Mouse (Mus musculus): Measurements from ENCODE around the gene Surf1.

Gene Surf1

DNA sequence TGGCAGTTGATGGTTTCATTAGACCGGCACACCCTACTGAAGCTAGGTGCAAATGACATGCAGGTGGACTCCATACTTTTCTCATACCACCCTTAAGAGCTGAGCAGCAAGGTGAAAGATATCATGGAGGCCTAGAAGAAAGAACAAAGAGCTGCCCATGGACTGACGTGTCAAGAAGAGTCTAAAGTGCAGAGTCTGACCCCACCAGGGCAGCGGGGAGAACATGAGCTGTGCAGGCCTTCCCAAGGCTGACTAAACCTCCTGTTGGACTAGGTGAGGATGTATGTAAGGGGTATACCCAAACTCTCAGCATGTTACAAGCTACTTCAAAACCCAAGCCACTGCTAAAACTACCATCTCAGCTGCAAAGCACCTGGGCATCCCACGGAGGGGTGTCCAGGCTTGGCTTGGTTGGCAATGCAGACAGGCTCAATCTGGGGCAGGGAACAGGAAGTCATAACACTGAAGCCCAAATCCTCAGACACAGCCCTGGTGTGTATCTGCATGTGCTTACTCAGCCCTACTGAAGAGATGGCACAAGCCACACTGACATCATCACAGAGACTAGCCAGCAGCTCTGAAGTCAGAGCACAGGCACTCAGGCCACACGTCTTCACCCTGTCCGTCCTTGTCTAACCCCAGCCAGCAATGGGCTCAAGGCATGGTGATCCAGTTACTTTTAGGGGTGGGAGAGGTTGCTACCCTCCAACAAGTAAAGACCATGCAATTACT is 11.6 kb upstream of the Surf1 start:
- no peak for DNase-seq (ENCODE audit: low read depth, low spot score)

DNA sequence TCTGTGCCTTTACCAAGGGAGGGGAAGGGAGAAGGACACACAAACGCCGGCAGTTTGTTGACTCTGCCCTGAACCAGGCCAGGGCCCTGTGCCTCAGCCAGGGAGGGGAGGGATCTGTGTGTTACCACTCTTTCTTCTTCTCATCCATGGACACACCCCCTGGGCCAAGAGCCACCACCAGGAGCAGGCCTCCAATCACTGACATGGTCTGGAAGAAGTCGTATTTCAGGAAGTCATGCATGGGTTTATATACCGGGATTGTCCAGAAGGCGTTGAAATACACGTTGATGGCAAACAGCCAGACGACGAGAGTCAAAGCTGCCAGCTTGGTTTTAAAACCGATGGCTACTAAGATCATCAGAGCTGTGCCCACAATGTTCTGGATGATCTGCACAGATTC is 5.5 kb upstream of the Surf1 start:
- no peak for DNase-seq (ENCODE audit: low read depth, low spot score)

DNA sequence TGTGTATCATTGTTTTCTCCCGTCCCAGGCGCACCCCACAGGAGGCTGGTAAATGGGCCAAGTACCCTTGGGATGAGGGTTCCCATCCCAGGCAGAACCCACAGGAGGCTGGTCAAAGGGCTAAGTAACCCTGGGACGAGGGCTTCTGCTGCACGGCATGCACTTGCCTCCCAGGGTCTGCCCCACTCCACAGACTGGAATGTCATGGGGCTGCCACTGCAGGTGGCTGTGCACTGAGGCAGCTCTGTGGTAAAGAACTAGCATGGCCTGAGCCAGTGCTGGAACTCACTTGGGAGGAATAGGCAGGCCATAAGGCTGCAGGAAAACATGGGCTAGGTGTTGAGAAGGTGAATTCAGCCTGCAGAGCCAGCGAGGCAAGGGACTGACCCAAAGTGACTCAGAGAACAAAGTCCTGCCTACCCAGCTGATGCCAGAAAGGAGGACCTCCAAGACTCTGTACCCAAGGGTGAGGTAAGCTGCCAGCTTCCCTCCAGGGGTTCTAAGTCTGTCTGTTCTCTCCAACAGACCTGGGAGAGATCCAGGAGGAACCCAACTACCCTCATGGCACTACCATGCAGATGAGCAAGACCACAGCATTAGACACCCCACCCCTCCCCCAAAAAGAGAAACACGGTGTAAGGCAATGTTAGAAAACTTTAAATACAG is 4.0 kb upstream of the Surf1 start:
- DNase-seq (ENCODE audit: low read depth, low spot score): no peak

DNA sequence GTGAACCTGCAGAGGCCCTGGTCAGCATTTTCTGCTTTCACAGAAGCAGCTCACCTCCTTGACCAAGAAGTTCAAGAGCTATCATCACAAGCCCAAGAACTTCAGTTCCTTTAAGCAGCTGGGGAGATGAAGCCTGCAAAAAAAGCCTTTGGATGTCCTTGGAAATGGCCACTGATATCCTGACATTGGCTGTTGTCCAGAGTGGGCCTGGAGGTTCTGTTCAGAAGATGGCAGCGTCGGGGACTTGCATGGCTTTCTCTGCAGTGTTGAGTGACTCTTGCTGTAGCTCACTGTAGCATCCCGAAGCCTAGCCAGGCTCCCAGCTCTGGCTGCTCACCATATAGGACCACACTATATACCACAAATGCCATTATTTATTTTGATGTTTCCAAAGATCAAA is 3.4 kb upstream of the Surf1 start:
- DNase-seq (ENCODE audit: low read depth, low spot score): no peak

DNA sequence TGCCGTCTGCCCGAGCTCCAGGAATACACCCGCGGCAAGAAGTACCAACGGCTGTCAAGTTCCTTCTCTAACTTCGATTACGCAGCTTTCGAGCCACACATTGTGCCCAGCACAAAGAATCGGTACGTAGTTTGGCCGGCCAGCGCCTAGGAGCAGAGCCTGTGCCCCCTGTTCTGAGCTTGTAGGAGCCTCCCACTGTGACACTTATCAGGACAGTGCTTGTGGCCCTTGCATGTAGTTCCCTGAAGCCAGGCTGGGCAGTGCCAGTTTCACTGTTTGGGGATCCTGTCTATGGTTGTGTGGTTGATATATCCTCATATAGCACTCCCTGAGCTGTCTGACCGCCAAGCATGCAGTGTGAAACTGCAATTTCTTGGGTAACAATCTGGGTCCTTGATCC is 408 bp upstream of the Surf1 start:
- no peak for DNase-seq (ENCODE audit: low read depth, low spot score)

DNA sequence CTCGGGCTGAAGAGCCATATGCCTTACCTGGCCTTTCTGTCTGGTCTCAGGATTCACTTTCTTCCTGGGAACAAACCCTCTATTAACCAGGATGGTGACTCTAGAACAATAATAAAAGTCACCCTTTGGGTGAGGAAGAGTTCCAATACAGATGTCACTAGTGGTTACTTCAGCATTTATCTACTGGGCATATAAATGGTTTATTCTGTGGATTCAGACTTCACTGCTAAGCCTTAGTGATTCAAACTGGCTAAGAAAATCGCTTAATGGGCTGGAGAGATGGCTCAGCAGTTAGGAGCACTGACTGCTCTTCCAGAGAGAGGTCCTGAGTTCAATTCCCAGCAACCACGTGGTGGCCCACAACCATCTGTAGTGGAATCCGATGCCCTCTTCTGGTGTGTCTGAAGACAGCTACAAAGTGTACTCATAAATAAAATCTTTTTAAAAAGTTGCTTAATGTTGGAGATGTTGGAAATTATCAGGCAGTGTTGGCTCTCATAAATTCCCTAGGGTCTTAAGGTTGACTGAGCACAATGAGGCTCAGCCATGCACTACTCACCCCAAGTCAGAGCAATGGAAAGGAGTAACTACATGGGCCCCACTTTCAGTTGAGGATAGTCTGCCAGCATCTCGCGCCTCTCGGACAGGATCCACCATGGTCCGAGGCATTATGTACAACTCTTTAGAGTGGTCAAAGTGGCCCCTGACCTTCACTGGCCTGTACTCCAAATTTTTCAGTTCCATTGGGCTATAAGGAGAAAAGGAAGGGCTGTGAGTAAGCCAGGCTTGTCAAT is 2.0 kb downstream of the Surf1 start:
- peak; percentile 39 for DNase-seq (ENCODE audit: low read depth, low spot score)

DNA sequence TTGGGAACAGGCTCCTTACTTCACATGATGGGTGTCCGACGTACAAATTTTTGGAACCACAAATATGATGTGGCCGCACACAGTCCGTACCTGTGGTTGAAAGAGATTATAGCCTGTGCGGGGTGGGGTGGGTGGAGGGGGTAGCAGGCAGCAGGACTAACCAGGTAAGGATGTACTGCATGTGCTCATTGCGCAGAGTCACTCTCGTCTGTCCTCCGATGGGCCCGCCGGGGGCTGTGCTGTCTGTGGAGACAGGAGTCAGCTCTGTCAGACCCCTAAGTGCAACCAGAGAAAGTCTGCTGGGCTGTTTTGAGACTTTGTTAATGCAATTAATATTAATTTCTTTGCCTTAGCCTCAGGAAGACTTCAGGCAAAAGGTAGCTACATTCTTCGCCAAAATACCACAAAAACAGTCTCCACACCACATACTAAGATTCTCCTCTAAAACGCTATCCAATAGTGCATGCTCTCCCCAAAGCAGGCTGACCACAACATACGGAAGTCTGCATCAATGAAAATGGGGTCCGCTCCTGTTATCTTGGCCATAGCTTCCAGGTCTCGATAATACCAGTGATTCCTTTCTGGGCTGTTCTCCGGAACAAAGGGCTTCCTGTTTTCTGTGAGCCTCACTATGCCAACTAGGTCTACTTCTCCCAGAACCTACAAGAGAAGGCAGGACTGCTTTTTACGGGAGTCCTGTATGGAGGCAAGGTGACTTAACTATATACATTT is 2.7 kb downstream of the Surf1 start:
- peak; percentile 24 for DNase-seq (ENCODE audit: low read depth, low spot score)

DNA sequence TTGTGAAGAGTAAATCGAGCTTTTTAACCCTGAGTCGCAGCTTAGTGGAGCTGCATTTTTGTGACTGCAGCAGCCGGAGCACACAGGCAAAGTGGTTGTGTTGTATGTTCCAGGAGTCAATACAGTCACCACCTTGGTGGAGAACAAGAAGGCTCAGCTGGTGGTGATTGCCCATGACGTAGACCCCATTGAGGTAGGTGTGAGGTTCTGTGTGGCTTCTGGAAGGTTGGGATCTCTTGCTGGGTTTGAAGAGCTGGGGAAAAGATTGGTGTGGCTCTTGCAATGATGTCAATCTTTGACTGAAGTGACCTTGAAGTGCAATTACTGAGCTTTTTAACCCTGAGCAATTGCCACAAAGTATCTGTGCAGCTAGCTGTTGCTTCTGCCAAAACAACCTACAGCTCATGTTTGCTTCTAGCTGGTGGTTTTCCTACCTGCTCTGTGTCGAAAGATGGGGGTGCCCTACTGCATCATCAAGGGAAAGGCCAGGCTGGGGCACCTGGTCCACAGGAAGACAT is 4.0 kb downstream of the Surf1 start:
- no peak for DNase-seq (ENCODE audit: low read depth, low spot score)

DNA sequence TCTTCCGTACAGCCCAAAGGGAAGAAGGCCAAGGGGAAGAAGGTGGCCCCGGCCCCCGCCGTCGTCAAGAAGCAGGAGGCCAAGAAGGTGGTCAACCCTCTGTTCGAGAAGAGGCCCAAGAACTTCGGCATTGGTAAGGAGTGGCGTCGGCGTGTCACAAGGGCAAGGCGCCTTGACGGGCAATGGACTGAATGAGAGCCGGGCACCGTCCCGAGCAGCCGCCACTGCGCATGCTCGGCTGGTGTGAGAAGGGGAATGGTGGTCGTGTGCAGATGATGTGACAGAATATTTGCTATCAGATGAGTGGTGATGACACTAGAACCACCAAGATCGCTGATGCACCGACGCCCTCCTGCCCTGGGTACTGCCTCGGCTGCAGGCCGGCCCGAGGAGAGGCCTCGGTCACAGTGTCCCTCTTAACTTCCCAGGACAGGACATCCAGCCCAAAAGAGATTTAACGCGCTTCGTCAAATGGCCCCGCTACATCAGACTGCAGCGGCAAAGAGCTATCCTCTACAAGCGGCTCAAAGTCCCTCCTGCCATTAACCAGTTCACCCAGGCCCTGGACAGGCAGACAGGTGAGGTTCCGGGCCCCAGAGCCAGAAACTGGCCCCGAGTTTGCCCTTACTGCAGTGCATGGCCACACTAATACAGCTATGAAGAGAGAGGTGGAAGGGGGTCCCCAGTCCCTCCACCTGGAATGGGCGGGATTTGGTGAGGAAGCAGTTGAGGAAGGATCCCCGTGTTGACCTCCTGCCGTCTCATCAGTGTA is 5.2 kb downstream of the Surf1 start:
- no peak for DNase-seq (ENCODE audit: low read depth, low spot score)

DNA sequence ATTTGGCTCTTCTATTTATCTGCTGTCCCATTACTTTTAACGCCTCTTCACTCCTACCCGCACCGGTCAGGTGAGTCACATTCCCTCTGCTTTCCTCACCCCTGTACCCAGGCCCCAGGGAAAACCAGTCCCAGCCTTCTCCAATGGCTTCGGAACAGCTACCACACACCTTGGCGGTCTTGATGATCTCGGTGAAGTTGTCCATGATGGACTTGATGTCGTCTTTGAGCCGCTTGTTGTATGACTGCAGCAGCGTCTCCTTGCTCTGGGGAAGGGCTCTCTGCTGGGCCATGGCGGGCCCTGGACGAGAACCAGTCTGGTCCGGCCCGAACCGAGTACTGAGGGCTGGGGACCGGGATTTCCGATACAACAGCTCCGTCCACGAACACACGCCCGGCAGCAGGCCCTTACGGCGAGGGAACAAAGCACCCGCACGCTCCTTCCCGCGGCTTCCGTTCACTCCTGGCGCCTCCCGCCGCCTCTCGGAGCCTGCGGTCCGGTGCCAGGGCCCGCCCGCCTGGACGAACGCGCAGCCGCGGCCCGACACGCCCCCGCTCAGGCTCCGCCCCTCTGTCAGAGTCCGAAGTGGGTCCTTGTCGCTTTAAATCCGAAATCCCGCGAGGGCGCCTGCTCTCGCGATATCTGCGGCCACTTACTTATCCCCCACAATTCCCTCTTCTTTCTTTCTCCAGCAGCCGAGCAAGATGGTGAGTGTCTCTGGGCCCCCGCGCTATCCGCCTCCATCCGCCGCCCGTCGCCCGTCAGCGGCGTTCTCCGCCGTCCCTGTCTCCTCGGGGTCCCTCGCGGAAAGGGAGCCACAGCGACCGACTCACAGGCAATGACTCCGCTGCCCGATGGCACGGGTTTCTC is 6.0 kb downstream of the Surf1 start, which contains the start of the genes Med22 and Rpl7a:
Gene Med22 (minus strand): TSS at position 554 of the 870 bp plus-strand sequence.
Gene Rpl7a (plus strand): TSS at position 641 of the 870 bp plus-strand sequence.
- peak; percentile 99 for DNase-seq (ENCODE audit: low read depth, low spot score)

DNA sequence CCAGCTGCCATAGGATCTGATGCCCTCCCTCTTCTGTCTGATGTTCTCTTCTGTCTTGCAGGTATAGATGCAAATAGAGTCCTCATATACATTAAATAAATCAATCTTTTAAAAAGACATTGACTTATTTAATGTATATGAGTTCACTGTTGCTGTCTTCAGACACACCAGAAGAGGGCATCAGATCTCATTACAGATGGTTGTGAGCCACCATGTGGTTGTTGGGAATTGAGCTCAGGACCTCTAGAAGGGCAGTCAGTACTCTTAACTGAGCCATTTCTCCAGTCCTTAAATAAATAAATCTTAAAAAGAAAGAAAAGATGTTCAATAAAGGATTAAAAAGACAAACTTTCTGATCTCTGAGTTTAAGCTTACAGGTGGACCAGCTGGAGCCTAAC is 6.9 kb downstream of the Surf1 start:
- DNase-seq (ENCODE audit: low read depth, low spot score): peak; percentile 57

DNA sequence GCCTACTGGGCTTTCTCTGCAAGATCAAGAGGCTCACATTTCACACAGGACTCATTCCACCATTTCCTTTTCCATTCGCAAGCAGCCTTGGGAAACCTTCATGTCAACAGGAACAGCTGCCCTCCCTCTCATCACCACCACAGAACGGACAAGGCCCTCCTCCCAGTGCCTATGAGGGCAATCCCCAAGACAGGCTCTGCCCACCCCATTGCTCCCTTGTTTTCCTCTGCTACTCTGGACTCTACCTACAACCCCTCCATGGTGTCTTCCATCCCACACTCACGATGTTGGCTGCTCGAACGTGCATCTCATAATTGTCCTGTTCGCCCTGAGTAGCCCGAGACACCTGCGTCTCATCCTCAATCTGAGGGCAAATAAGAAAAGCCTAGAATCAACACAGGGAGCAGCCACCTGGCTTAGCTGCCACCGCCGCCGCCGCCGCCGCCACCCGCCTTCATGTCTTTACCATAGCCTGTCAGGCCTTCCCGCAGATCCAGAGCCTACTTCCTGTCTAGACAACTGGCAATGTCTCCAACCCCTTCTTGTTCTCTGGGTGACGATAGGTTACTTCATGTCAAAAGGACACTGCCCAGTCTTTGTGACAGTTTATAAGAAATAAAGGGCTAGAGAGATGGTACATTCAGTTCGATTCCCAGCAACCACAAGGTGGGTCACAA is 7.5 kb downstream of the Surf1 start:
- no peak for DNase-seq (ENCODE audit: low read depth, low spot score)

DNA sequence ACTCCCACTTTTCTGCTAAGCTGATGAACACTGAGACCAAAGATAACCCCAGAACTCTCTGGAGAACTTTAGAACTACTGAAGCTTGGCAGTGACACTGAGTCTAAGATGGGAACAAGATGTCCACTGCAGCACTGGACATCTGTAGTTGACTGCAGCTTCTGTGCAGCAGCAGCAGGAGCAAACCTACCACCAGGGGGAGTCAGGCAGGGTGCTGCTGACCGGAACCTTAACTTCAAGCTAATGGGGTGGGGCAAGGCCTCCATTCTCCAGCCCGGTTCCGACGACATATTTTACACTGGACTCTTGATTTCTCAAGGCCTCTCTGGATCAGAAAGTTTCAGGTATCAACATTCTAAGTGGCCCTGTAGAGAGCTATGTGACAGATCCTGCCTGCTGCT is 9.2 kb downstream of the Surf1 start:
- peak; percentile 64 for DNase-seq (ENCODE audit: low read depth, low spot score)

DNA sequence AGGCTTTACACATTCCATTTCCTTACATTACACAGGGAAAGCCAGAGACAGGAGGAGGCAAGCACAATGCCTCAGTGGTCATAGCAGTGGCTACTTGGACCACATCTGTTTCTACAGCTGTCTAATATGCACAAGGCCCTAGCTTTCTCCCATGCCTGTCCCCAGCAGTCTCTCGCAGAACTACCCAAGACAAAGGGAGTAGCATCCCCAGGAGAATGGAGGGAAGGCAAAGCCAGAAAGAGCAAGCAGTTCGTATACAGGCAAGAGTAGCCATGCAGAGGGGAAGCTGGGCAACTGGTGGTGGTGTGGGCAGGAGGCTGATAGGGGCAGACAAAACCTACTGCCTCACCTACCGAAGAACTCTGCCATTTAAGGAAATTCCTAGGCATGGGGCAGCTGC is 9.9 kb downstream of the Surf1 start:
- no peak for DNase-seq (ENCODE audit: low read depth, low spot score)

DNA sequence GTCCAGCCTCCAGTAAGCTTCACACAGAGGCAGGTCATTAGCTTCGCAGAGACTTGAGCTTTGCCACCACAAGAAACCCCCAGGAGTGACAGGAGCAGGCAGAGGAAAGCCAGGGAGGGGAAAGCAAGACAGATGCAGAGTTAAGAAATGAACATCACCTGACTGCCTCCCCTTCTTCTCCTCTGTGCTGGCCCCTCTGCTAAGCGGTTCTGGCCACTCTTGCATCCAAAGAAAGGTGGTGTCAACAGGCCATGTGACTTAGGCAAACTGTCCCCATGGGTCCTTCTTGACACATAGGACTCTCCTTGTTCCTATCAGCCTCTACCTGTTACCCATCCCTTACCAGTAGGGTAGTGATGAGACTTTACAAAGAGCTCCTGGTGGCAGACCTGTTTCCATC is 10.4 kb downstream of the Surf1 start:
- DNase-seq (ENCODE audit: low read depth, low spot score): no peak

DNA sequence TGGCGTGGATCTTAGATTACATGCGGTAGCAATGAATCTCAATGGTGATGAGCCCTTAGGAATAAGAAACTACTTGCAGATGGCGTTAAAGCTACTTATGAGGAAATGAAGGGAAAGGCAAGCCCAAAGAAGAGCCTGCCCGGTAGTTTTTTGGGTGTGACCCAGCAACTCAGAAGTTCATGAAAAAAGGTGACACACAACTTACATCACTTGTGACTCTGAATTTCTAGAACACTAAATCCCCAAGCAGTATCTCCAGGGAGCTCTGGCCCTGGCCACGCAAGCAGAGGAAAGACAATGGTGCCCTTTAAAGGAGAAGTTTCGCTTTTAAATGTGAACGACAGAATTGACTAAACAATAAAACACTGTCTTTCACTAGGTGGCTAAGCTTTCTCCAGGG is 13.0 kb downstream of the Surf1 start:
- DNase-seq (ENCODE audit: low read depth, low spot score): no peak

DNA sequence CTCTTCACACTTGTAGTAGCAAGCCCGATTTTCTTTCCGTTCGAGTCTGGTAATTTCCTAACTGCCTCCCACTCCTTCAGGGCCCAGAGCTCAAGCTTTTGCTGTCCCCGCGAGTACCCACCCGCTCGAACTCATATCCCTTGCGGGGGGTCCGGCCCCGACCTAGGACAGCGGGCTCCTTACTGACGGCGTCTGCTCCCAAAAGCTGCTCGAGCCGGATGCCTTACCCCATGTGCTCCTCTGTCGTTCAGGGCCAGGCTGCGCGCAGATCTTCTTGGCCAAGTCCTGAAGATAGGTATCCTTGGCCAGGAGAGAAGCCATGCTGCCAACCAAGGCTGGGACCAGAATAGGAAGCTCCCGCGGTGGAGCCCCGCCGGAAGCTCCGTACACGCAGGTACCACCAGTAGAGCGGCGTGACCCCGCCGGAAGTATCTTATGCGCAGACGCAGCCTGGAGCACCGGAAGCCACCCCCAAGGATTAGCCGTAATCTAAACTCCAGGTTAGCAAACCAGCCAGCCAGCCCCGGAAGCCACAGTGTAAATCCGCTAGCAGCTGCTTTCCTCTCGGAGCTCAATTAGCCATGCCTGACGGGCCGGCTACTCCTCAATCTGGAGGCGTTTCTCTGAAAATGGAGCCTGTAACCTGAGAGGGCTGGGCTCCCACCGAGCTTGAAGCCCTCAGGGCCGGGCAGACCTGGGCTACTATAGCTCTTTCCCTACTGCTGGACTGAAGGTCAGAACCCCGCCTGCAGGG is 13.7 kb downstream of the Surf1 start, which contains the start of gene Surf6:
Gene Surf6 (minus strand): TSS at position 413 of the 754 bp plus-strand sequence.
- DNase-seq (ENCODE audit: low read depth, low spot score): peak; percentile 98

DNA sequence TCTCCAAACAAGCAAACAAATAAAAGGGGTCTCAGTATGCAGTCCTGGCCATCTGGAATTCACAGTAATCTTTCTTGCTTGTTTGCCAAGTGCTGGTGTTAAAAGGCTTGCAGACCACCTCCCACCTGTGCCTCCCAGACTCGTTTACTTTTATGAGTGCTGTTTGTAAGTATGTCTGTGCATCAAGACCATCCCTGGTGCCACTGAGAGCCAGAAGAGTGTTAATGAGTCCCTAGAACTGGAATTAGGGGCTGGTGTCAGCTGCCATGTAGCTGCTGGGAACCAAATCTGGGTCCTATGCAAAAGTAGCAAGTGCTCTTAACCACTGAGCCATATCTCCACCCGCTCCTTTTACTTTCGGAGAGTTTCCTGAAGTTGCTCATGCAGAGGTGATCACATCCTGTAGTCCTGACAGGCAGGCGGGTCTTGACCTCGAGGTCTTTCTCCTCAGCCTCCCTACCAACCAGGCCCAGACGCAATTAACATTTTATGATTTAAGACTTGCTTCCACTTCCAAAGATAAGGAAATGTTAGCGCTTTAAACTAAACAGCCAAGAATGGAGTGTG is 14.4 kb downstream of the Surf1 start:
- DNase-seq (ENCODE audit: low read depth, low spot score): peak; percentile 52
